Mouse (Mus musculus) ES-Bruce4 (cell line): ENCODE data around the gene Cep63.

Experiments used
- CTCF ChIP-seq: IDR thresholded peaks from one replicate; pipeline ENCODE4 v1.8.1; 2011; ENCODE audit warnings: low read depth, low read length
- EP300 ChIP-seq: IDR thresholded peaks from 2 replicates; pipeline ENCODE4 v1.6.1; 2011; ENCODE audit warnings: low read depth, low read length; ENCODE audit not compliant: insufficient read depth
- POLR2A ChIP-seq: IDR thresholded peaks from one replicate; pipeline ENCODE4 v1.8.1; 2011; ENCODE audit warnings: low read length; ENCODE audit not compliant: insufficient read depth

DNA sequence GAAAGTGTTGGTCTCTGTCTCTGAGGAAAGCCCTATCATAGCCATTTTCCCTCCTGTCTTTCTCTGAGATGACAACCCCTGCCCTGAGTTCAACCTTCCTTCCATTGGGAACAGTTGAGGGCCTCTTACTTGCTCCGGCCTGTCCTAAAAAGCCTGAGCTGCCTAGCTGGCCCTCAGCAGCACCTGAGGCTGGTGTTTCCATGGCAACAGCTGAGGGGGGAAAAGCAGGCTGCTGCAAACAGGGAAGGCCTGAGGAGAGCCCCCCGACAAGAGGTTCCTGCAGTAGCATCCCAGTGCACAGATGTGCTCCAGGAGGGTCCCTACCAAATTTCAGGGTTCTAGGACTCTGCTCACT is 82.6 kb downstream of the Cep63 start:
- TF ChIP-seq CTCF (no peak), POLR2A (no peak), EP300 (no peak)
